Mouse (Mus musculus): ENCODE measurements around the gene Abcf1.
A peak's percentile ranks its signal among the peaks of the same experiment; 100 is the strongest.
"Not testable (repeated sequence)": the region's sequence is repeated elsewhere in the genome, so short reads cannot be mapped to it uniquely, and the experiment has no call there.

The Abcf1 gene

DNA sequence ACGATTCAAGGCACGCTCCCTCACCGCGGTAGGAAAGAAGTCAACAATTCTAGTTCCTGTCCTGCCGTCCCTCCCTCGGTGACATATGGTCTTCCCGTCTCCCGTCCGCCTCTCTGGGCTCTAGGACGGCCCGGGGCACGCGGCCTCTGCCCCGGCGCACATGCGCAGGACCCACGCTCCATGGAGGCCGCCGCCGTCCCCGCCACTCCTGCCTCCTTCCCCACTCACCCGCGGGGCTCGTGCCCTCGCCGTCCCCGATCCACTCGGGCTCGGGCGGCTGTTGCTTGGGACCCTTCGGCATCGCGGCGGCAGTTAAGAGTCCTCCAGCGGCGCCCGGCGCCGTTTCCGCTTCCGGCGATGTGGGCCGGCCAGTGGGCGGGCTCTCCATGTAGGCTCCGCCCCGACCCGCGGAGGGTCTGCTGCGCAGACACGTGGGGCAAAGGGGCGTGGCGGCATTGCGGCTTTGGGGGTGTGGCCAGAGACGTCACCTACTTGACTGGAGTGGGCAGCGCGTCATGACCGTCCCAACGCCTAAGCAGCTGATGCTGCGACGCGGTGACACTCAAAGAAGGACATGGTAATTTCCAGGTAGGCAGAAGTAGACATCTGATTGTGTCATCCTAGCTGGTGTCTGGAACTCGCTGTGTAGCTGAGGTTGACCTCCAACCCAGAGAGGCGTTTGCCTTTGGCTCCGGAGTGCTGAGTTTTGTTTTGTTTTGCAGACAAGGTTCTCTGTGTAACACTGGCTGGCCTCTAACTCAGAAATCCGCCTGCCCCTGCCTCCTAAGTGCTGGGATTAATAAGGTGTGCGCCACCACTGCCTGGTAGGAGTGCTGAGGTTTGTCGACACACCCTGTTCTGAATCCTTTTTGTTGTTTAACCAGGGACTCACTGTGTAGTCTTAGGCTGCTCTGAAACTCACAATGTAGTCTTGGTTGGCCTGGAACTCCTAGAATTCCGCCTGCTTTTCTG, at the start of gene Abcf1:
TSS of gene Abcf1 (minus strand) at position 344 of the 972 bp plus-strand sequence.
- DNase-seq (ENCODE audit: low spot score in 2 of 2), result peak; percentile 99 to 100

DNA sequence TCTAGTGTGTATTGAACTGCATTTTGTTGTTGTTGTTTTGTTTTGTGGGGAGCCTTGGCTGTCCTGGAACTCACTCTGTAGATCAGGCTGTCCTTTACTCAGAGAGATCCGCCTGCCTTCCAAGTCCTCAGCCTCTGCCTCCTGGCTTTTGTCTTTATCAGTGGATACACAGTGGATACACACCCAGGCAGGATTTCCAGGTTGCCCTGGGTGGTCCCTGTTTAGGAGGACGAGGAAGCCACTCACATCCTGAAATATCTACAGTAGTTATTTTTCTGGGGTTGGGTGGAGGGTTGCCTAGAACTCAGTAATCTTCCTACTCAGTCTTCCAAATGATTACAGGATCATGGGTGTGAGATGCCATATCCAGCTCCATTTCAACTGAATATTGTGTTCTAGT, 49.4 kb upstream of the Abcf1 start:
- DNase-seq (ENCODE audit: low spot score in 2 of 2), result peak in 1 of 2 experiments; percentile 52

DNA sequence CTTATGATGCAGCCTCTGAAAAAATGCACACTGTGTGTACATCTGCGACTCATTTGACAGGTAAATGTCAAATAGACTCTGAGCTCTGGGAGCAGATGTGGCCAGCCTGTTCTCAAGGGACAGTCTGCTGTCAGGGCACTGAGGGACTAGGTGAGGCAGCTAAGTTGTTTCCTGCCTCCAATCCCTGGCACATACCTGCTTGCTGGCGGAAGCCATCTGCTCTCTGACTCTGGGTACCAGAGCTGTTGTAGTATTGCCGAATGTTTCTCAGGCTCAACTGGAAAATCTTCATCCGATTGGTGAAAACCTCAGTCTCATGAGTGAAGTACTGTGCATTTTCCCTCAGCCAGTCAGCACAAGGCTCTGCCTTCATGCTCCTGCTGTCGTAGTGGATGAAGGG, 47.5 kb upstream of the Abcf1 start:
- no peak for DNase-seq (ENCODE audit: low spot score in 2 of 2)

DNA sequence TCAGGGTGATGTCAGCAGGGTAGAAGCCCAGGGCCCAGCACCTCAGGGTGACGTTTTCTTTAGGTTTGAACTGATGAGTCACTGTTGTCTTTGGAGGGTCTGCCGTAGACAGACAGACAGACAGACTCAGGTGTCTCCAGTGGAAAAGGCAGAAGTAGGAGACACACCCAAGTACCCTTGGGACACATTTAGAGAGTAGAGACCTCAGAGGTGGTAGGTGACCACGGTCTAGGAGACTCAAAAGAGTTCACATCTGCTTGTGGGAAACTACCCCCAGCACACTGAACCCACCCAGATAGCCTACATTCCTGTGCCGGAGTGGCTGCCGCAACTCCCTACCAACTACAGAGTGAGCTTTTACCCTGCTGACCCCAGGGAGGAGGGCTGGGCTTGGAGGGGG, 45.4 kb upstream of the Abcf1 start:
- no peak for DNase-seq (ENCODE audit: low spot score in 2 of 2)

DNA sequence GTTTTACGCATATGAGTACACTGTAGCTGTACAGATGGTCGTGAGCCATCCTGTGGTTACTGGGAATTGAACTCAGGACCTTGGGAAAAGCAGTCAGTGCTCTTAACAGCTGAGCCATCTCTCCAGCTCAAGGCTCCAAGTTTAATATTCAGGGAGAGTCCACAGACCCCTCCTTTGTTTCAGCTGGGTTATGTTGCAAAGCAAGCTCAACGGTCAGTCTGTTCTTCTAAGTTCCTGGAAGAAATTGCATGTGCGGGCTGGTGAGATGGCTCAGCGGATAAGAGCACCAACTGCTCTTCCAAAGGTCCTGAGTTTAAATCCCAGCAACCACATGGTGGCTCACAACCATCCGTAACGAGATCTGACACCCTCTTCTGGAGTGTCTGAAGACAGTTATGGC, 34.8 kb upstream of the Abcf1 start:
- DNase-seq (ENCODE audit: low spot score in 2 of 2), result not testable (repeated sequence)

DNA sequence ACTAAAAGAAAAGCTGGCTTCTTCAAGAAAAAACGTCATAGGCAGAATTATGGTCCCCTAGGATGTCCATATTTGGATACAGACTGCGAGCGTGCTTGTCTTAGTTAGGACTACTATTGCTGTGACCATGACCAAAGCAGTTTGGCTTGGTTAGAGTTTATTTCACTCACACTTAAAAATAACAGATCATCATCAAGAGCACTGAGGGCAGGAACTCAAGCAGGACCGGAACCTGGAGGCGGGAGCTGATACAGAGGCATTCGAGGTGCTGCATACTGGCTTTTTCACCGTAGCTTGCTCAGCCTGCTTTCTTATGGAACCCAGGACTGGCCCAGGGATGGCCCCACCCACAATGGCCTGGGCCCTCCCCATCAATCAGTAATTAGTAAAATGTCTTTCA, 33.8 kb upstream of the Abcf1 start:
- DNase-seq (ENCODE audit: low spot score in 2 of 2), result no peak

DNA sequence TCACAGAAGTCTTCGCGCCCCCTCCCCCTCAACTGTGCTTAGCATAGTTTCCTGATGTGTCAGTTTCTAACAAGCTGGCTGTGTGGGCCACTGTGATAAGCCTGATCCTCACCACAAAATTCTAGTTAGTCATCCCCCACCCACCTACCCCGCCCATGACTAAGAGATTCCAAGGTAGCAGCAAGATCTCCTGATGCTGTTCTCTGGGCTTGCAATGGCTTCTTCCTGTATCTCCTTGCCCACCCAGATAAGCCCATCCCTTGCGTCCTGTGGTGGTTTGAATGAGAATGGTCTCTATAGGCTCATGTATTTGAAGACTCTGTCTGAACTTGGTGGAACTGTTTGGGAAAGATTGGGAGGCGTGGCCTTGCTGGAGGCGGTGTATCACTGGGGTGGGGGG, 32.4 kb upstream of the Abcf1 start:
- peak; percentile 68 to 83 for DNase-seq (ENCODE audit: low spot score in 2 of 2)

DNA sequence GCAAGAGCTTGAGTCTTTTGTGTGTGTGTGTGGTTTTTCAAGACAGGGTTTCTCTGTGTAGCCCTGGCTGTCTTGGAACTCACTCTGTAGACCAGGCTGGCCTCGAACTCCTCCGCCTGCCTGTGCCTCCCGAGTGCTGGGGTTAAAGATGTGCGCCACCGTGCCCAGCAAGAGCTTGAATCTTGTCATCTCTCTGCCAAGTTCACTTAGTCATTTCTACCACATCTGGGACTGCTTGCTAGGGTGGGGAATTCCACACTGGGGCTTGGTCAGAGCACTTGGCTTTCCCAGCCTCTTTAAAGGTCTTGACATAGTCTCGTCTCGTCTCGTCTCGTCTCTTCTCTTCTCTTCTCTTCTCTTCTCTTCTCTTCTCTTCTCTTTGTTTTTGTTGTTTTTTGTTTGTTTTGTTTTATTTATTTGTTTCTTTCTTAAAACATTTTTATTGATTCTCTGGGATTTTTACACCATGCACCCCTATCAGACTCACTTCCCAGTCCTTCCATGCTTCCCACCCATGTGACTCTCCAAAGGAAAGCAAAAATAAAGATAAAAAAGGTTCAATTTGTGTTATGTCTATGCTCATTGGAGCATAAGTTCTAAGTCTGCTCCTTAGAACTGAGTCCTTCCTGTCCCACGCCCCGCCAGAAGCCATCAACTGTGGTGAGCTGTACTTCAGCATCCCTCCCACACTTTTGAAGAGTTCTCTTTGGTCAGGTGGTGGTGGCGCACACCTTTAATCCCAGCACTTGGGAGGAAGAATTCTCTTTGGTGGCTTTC, 31.7 kb upstream of the Abcf1 start:
- DNase-seq (ENCODE audit: low spot score in 2 of 2), result peak; percentile 44 to 74

DNA sequence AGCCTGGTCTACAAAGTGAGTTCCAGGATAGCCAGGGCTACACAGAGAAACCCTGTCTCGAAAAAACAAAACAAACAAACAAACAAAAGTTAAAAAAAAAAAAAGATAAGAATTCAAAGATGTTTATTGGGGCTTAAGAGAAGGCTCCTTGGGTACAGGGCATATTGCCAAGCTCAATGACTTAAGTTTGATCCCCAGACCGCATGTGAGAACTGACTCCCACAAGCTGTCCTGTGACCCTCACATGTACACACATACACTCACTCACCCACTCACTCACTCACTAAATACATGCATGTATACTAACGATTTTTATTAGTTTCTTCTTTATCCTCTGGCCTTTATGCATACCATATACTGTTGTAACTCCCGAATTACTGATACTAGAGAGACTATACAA, 30.8 kb upstream of the Abcf1 start:
- peak; percentile 39 to 56 for DNase-seq (ENCODE audit: low spot score in 2 of 2)

DNA sequence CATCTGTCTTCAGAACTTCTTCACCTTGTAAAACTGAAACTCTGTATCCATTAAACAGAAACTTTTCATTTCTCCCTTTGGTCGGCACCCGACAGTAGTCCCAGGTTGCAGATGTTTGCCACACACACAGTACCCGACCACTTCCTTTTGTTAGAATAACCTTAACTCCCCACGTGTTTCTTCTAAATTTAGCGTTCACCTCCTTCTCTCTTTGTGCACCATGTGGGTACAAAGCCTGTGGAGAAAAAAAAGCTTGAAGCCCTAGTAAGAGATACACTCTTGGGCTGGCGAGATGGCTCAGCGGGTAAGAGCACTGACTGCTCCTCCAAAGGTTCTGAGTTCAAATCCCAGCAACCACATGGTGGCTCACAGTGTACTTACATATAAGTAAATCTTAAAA, 29.8 kb upstream of the Abcf1 start:
- DNase-seq (ENCODE audit: low spot score in 2 of 2), result peak in 1 of 2 experiments; percentile 57

DNA sequence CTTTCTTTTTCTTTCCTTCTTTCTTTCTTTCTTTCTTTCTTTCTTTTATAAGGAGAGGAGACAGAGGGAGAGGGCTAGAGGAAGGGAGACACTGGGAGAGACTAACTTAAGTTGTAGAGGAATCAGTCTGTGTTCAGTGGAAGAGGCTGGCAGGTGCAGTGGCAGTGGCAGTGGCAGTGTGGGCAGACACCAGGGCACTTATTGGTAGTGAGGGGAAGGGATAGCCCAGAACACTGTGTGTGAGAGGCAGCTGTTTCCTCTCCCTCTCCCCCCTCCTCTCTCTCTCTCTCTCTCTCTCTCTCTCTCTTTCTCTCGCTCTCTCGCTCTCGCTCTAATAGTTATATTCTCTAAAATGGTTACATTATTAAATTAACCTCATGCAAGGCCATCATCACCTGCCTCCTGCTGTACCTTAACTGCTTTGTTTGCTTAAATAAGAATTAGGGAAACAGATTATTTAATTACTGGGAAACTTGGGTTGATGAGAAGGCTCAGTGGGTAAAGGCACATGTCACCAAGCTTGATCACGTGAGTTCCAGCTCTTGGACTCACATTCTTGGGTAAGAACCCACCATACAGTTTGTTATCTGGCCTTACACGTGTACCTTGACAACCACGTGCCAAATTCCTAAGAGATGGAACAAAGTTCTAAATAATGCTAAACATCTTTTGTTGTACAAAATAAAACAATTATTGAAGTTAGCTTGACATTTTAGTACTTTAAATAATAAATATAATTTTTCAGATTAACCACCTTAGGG, 29.2 kb upstream of the Abcf1 start:
- DNase-seq (ENCODE audit: low spot score in 2 of 2), result peak; percentile 21 to 55

DNA sequence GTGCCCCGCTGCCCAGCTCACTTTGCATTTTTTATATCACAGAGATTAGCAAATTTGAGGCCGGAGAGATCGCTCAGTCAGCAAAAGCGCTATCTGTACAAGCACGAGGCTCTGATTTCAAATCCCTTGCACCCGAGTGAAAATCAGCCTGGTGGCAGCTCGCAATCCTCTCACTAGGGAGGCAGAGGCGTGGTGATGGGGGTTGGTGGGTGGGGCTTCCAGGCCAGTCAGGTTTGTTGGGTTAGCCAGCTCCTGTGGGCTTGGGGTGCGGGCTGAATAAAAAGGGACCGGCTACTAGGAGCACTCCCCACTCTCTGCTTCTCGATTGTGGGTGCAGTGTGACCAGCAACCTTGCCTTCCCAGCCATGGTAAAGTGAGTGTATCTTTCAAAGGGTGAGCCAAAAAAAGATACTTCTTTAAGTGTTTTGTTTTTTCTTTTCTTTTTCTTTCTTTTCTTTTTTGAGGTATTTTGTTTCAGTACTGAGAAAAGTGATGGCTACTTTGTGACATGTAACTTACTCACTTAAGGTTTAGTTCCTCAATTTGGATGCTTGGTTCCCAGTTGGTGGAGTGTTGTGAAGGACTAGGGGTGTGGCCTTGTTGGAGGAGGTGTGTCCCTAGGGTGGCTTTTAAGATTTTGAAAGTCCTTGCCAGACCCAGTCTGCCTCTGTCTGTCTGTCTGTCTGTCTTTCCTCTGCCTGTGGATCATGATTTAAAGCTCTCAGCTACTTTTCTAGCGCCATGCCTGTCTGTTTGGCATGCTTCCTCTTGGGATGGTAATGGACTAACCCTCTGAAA, 28.4 kb upstream of the Abcf1 start:
- DNase-seq (ENCODE audit: low spot score in 2 of 2), result peak; percentile 63 to 80

DNA sequence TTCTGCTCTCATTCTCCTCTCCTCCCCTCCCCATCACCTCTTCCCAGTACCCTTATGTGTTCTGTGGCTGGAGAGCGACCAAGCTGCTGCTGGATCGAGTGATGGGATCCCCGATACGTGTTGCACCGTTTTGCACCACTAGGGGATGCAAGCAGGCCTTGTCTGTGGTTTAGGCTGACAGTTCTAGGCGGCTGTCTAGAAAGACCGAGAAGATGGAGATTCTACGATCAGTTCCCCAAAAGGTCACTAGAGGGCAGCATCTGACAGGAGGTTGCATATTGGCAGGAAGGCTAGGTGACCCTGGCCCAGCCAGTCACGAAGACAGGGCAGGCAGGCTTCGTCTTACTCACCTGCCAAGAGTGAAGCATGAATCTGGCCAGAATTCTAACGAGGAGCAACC, 27.4 kb upstream of the Abcf1 start:
- DNase-seq (ENCODE audit: low spot score in 2 of 2), result peak; percentile 98 to 99

DNA sequence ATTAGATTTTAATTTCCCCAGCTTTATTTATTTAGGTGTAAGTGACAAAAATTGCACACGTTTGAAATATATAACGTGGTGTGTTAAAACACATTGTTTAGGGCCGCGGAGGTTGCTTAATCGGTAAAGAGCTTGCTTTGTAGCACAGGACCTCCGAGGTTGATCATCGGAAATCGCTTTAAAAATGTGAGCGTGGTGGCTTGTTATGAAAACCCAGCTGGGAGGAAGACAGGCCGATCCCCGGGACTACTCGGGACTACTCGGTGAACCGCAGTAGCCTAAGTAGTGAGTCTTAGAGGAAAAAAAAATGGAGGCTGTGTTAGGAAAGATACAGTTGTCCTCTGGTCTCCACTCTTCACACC, 25.3 kb upstream of the Abcf1 start:
- peak in 1 of 2 experiments; percentile 28 for DNase-seq (ENCODE audit: low spot score in 2 of 2)

DNA sequence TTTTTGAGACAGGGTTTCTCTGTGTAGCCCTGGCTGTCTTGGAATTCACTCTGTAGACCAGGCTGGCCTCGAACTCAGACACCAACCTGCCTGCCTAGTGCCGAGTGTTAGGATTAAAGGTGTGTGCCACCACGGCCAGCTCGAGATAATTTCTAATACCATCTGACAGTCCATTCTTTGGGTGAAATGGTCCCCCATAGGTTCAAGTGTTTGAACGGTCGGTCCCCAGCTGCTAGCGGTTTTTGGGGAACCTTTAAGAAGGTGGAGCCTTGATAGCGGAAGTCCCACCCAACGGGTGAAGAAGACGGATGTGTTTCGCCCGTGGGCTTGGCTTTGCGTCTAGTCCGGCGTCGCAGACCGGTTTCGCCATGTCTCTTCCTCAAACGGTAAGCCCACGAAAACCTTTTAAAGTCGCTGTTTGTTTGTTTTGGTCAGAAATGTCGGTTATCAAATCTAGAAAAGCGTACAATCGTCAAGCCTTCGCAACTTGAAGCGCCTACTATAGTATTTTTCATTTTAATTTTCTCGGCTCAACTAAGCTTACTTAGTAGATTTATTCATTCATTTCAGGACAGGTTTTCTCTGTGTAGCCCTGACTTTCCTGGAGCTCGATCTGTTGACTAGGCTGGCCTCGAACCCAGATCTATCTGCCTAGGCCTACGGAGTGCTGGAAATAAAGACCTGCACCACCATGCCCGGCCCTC, 24.8 kb upstream of the Abcf1 start:
- DNase-seq (ENCODE audit: low spot score in 2 of 2), result peak; percentile 69 to 84

DNA sequence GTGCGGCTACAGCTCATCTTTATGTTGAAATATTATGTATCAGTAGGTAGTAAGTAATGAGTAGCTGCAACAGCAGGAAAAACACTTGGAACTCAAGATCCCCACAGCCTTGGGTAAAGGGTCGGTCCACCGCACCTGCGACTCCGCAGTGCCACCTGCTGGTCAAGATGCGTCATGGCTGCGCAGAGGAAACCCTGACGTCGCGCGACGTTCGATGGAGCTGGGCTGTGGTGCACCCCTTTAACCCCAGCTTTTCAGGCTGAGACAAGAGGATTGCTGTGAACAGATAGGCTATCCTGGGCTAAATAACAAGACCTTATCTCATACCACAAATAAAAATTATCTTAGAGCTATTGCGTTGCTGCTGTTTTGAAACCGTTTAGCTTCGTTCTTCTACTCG, 24.1 kb upstream of the Abcf1 start:
- peak; percentile 83 to 88 for DNase-seq (ENCODE audit: low spot score in 2 of 2)

DNA sequence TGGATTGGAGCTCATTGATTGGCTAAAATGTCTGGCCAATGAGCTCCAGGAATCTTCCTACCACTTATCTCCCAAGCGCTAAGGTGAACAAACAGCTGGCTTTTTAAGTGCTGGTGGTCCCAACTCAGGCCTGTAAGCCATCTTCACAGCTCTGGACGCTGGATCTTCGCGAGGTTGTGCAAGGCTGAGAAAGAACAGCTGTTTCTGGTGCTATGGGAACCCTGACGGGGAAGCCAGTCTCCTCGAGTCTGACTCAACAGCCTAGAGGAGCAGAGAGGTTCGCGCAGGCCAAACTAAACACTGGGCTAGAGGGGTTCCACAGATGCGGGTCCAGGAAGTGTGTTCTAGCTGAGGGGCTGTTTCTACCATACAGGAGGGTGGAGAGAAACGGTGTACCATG, 22.2 kb upstream of the Abcf1 start:
- DNase-seq (ENCODE audit: low spot score in 2 of 2), result no peak

DNA sequence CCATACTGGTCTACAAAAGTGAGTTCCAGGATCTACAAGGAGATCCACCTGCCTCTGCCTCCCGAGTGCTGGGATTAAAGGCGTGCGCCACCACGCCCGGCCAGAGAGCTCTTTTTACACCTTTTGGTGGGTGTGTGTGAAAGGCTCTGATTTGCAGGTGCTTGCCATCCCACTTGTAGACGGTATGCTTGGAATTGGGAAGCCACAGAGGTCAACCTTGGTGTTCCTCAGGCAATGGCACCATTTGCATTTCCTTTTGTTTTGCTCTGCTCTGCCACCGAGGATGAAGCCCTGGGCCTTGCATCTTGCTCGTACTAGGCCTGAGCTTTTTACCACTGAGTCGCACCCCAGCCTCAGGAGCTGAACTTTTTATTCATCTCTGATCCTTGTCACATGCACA, 12.2 kb upstream of the Abcf1 start:
- no peak for DNase-seq (ENCODE audit: low spot score in 2 of 2)

DNA sequence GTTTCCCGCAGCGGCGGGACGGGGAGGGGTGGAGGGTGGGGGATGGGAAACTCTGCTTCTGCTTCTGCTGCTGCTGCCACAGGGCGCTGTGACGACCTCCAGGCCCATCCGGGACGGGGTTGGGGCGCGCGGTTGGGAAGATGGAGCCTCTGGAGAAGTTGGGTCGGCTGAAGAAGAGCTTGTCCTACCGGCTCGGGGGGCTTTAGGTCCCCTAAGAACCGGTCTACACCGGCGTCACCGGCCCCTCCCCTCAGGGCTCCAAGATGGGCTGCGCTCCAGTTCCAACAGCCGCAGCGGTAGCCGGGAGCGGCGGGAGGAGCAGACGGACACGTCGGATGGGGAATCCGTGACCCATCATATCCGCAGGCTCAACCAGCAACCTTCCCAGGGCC, 10.8 kb upstream of the Abcf1 start:
- DNase-seq (ENCODE audit: low spot score in 2 of 2), result peak in 1 of 2 experiments; percentile 44
